Mouse (Mus musculus): ENCODE measurements around the gene Ddit4. TPM values are rescaled to one million over a fixed set of nuclear protein-coding genes. Genes with fewer than 3 reads are reported as not detected.
"Not testable (repeated sequence)": the region's sequence is repeated elsewhere in the genome, so short reads cannot be mapped to it uniquely, and the experiment has no call there.

The Ddit4 gene
- polyA plus RNA-seq (2015; fragmentation: Nextera tagmentation; extraction: Ambion mirVana), result 23.0 and 24.0 TPM in 2 replicates

- Histone ChIP-seq H3K9ac (ENCODE audit: low read depth, low read length) (peak within 1 kb of the TSS; percentile 92), H3K9me3 (replicated peaks; ENCODE audit: low read length) (no peaks in the 10 kb centered on the region), H3K36me3 (ENCODE audit: insufficient read depth, low read length) (peaks cover 4% of the 10 kb centered on the region; the same call in 1 of the 2 replicates), H3K4me3 (replicated peaks; ENCODE audit: low read depth, low read length) (peak within 1 kb of the TSS; percentile 92), H3K4me2 (ENCODE audit: low read length) (peak within 1 kb of the TSS; percentile 93), H3K4me1 (replicated peaks; ENCODE audit: insufficient read depth, low read length) (peaks cover 21% of the 10 kb centered on the region), H3K27me3 (ENCODE audit: insufficient read depth, low read length) (no peaks in the 10 kb centered on the region), H3K27ac (peak within 1 kb of the TSS; percentile 93)
- TF ChIP-seq CTCF (IDR thresholded peaks at IDR 0.05; ENCODE audit: low read depth), result 0 out of 2 replicates have a peak, but pooled peaks have one; percentile 23
- ATAC-seq (replicated peaks; ENCODE audit: low FRiP score, low read depth), result peak; percentile 98
- WGBS, result under 1% methylated on average over 73 of the region's 76 CpGs
- peak; percentile 99 for DNase-seq (ENCODE audit: low spot score)
These were observed at the start of gene Ddit4 for GRCm38 (mm10) chr10:59951211-59952151. Gene Ddit4, minus strand, starts transcription at chr10:59951834.

GRCm38 (mm10) chr10:59999057-59999456, 47.4 kb upstream of the Ddit4 start:
- Histone ChIP-seq H3K9ac (ENCODE audit: low read depth, low read length) (no peak overlapping the region), H3K9me3 (replicated peaks; ENCODE audit: low read length) (no peaks in the 10 kb centered on the region), H3K4me3 (replicated peaks; ENCODE audit: low read depth, low read length) (no peak overlapping the region), H3K4me1 (replicated peaks; ENCODE audit: insufficient read depth, low read length) (peaks cover 10% of the 10 kb centered on the region; the same call in 1 of the 2 replicates), H3K27ac (no peak overlapping the region), H3K36me3 (ENCODE audit: insufficient read depth, low read length) (peaks cover 4% of the 10 kb centered on the region), H3K4me2 (ENCODE audit: low read length) (no peak overlapping the region), H3K27me3 (ENCODE audit: insufficient read depth, low read length) (no peaks in the 10 kb centered on the region)
- DNase-seq (ENCODE audit: low spot score), result no peak
- TF ChIP-seq CTCF (IDR thresholded peaks at IDR 0.05; ENCODE audit: low read depth), result no peak
- no peak for ATAC-seq (replicated peaks; ENCODE audit: low FRiP score, low read depth)
- 92% methylated on average over 3 of the region's 3 CpGs for WGBS

- DNase-seq (ENCODE audit: low spot score) (peak; percentile 79), ATAC-seq (replicated peaks; ENCODE audit: low FRiP score, low read depth) (no peak)
- Histone ChIP-seq H3K9ac (ENCODE audit: low read depth, low read length) (no peak overlapping the region), H3K4me2 (ENCODE audit: low read length) (no peak overlapping the region), H3K4me3 (replicated peaks; ENCODE audit: low read depth, low read length) (no peak overlapping the region), H3K27ac (no peak overlapping the region), H3K36me3 (ENCODE audit: insufficient read depth, low read length) (peaks cover 4% of the 10 kb centered on the region), H3K9me3 (replicated peaks; ENCODE audit: low read length) (no peaks in the 10 kb centered on the region), H3K27me3 (ENCODE audit: insufficient read depth, low read length) (no peaks in the 10 kb centered on the region), H3K4me1 (replicated peaks; ENCODE audit: insufficient read depth, low read length) (peaks cover 6% of the 10 kb centered on the region; the same call in 1 of the 2 replicates)
- WGBS, result 19% methylated on average over 7 of the region's 7 CpGs
- TF ChIP-seq CTCF (IDR thresholded peaks at IDR 0.05; ENCODE audit: low read depth), result peak; percentile 88
These were observed 46.0 kb upstream of the Ddit4 start for GRCm38 (mm10) chr10:59997591-59997990.

- WGBS, result 79% methylated on average over 6 of the region's 6 CpGs
- H3K4me3 ChIP-seq (replicated peaks; ENCODE audit: low read depth, low read length), result no peak overlapping the region
- no peak overlapping the region for H3K9ac ChIP-seq (ENCODE audit: low read depth, low read length)
- ATAC-seq (replicated peaks; ENCODE audit: low FRiP score, low read depth), result no peak
- 0 out of 2 replicates have a peak overlapping the region, but pooled peaks have one; percentile 25 for H3K27ac ChIP-seq
- no peaks in the 10 kb centered on the region for H3K4me1 ChIP-seq (replicated peaks; ENCODE audit: insufficient read depth, low read length)
- H3K9me3 ChIP-seq (replicated peaks; ENCODE audit: low read length), result no peaks in the 10 kb centered on the region
- peaks cover 4% of the 10 kb centered on the region for H3K36me3 ChIP-seq (ENCODE audit: insufficient read depth, low read length)
- H3K4me2 ChIP-seq (ENCODE audit: low read length), result no peak overlapping the region
- no peak for TF ChIP-seq CTCF (IDR thresholded peaks at IDR 0.05; ENCODE audit: low read depth)
- no peaks in the 10 kb centered on the region for H3K27me3 ChIP-seq (ENCODE audit: insufficient read depth, low read length)
- no peak for DNase-seq (ENCODE audit: low spot score)
These were observed 44.3 kb upstream of the Ddit4 start for GRCm38 (mm10) chr10:59995889-59996288.

- H3K4me3 ChIP-seq (replicated peaks; ENCODE audit: low read depth, low read length); H3K27ac ChIP-seq; H3K4me1 ChIP-seq (replicated peaks; ENCODE audit: insufficient read depth, low read length); H3K27me3 ChIP-seq (ENCODE audit: insufficient read depth, low read length); H3K9me3 ChIP-seq (replicated peaks; ENCODE audit: low read length); H3K9ac ChIP-seq (ENCODE audit: low read depth, low read length); ATAC-seq (replicated peaks; ENCODE audit: low FRiP score, low read depth); DNase-seq (ENCODE audit: low spot score); H3K4me2 ChIP-seq (ENCODE audit: low read length): not testable (repeated sequence)
- H3K36me3 ChIP-seq (ENCODE audit: insufficient read depth, low read length), result peaks cover 19% of the 10 kb centered on the region; the same call in 1 of the 2 replicates
- WGBS, result 89% methylated on average over 2 of the region's 3 CpGs
These were observed 42.2 kb upstream of the Ddit4 start for GRCm38 (mm10) chr10:59993813-59994212.

- Histone ChIP-seq H3K9me3 (replicated peaks; ENCODE audit: low read length) (no peaks in the 10 kb centered on the region), H3K4me3 (replicated peaks; ENCODE audit: low read depth, low read length) (no peak overlapping the region), H3K27me3 (ENCODE audit: insufficient read depth, low read length) (no peaks in the 10 kb centered on the region), H3K27ac (no peak overlapping the region), H3K36me3 (ENCODE audit: insufficient read depth, low read length) (peaks cover 36% of the 10 kb centered on the region), H3K4me2 (ENCODE audit: low read length) (no peak overlapping the region), H3K4me1 (replicated peaks; ENCODE audit: insufficient read depth, low read length) (no peaks in the 10 kb centered on the region), H3K9ac (ENCODE audit: low read depth, low read length) (no peak overlapping the region)
- DNase-seq (ENCODE audit: low spot score), result no peak
- TF ChIP-seq CTCF (IDR thresholded peaks at IDR 0.05; ENCODE audit: low read depth), result no peak
- 55% methylated on average over 8 of the region's 8 CpGs for WGBS
- peak; percentile 47; the same call in 1 of the 2 replicates for ATAC-seq (replicated peaks; ENCODE audit: low FRiP score, low read depth)
These were observed 40.4 kb upstream of the Ddit4 start for GRCm38 (mm10) chr10:59992024-59992423.
